Mouse (Mus musculus) ES-Bruce4 (cell line): ENCODE results near the gene Thada.

Experiments used
- CTCF ChIP-seq: IDR thresholded peaks from one replicate; pipeline ENCODE4 v1.8.1; 2011; ENCODE audit warnings: low read depth, low read length
- EP300 ChIP-seq: IDR thresholded peaks from 2 replicates; pipeline ENCODE4 v1.6.1; 2011; ENCODE audit warnings: low read depth, low read length; ENCODE audit not compliant: insufficient read depth
- POLR2A ChIP-seq: IDR thresholded peaks from one replicate; pipeline ENCODE4 v1.8.1; 2011; ENCODE audit warnings: low read length; ENCODE audit not compliant: insufficient read depth

- no peak for TF ChIP-seq CTCF
- TF ChIP-seq EP300: no peak
- no peak for TF ChIP-seq POLR2A
Observed at GRCm38 (mm10) chr17:84380340-84380739, 85.7 kb downstream of the Thada start.
